Mouse (Mus musculus): ENCODE results near the gene Ermard.

The Ermard gene

GRCm38 (mm10) chr17:15065391-15066024 is 24.5 kb downstream of the Ermard start:
- peak; percentile 67 to 77 for DNase-seq

- peak; percentile 38 to 61 for DNase-seq
Measured at GRCm38 (mm10) chr17:15066066-15066465, 25.1 kb downstream of the Ermard start.

GRCm38 (mm10) chr17:15066911-15067310 is 25.9 kb downstream of the Ermard start:
- no peak for DNase-seq

DNA sequence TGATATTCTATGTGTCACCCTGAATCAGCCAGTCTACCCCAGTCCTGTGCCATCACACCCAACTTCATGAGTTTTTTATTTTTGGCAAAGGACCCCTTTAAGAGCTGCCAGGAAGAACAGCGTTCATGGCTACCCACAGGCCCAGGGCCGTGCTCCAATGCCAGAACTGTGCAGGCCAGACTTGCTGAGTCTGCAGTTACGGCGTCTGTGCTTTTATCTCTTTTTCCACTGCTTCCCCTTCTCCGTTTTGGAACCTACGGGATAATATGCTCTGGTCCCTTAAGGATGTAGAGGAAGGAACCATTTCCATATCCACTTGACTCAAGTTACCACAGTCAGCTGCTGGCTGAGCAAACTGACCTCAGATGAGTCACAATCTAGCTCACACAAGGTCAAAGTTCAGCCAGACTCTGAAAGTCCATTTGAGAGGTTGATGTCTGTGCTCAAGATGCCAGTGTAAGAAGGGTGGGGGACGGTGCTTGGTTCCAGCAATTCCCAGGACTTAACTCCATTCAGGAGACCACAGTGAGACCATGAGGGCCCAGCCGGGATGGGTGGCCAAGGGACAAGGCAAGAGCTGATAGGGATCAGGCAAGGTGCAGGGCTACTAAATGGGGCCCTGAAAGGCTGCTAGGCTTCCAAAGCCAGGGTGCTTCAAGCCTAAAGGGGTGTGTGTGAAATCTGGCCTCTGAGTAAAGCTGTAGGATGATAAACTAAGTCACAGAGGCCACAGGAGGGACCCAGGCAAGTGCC is 27.2 kb downstream of the Ermard start:
- DNase-seq: no peak

DNA sequence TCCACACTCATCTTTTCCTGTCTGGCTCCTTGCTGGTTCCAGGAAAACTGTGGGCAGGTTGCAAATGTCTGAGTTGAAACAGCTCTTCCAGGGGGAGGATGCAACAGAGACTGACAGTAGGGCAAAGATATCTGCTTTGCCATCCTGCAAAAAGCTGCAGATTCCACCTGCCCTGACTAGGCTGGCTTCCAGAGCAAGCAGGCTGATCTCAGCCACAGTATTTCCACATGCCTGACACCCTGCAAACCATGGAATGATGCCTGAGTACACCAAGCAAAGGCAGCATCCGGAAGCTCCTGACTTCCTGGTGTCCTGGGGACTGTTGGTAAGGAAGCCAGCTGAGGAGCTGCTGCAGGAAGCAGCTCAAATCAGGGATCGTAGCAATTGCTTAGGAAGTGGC is 28.1 kb downstream of the Ermard start:
- DNase-seq: peak; percentile 25 to 42

DNA sequence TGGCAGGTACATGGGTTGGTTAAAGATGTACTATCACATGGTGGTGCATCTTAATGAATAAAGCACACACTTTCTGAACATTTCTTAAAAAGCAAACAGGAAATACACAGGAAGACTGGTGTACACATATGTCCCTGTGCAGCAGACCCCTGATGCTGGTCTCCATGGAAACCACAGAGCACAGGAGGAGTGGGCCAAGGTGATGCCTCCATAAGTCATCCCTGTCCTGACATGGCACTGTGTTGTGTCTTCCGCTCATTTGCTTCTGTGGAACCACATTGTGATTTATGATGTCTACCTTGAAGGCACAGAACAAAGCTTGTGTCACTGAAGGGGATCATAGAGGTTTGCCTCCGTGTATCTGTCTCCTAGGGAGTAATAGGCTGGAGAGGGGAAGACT is 31.2 kb downstream of the Ermard start:
- no peak for DNase-seq

- DNase-seq: peak; percentile 49 to 66
Measured at GRCm38 (mm10) chr17:15075033-15075432, 34.0 kb downstream of the Ermard start.

DNA sequence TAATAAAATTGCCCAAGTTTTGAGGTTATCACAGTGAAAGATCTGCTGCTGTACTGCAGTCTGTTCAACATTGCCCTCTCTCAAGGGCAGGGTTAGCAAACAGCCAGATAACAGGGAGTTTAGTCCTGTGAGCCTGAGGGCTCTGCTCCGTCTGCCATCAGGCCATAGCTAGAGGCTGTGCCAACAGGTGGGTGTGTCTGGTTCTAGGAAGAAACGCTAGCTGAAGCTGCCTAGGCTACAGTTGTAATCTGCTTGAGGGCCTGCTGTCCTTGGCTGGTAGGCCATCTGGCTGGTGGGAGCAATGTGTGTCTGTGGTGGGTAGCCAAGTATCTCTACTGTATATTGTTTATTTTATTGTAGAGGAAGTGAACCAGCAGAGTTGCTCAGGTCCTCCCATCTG is 36.5 kb downstream of the Ermard start:
- no peak for DNase-seq

DNA sequence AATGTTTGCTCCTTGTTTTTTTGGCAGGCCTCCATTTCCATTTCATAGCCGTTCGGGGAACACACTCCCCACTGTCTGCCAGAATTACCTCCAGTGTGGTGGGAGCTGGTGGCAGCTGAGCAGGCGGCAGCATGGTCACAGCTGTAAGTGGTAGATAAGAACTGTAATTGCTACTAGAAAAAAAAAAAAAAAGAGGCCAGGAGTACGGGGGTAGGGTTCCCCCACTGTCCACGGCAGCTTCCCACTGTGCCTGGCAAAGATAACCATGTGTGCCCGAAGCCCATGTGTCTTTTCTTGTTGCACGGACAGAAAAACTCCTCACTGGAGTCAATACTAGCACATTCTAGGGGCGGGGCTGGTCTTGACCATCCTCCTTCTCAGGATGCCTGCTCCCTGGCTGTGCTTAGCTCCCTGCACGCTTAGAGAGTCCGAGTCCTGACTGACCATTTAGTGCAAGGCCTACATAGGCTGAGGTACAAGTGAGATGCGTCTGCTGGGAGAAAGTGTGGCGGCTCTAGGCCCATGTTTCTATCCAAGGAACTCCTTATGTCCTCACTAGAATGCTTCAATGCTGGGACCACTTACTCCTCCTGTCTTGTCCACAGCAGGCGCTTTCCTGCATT is 43.3 kb downstream of the Ermard start:
- no peak for DNase-seq

- DNase-seq: no peak
Measured at GRCm38 (mm10) chr17:15085006-15085405, 44.0 kb downstream of the Ermard start.

DNA sequence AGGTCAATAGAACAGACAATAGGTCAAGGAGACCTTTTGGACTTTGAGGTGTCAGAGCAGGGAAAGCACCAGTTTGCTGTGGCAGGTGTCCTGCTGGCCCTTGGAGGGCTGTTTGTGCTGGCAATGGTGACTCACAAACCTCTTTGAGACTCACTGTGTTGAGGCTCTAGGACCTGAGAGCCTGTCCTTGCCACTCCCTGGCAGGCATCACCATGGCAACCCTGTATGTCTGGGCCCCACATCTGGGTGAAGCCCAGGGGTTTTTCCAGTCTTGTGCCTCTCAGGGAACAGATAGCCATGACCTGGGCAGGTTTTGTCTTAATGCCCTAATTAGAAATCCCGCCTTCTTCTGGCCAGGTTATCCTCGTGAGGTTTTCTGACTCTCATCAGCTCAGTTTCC is 47.2 kb downstream of the Ermard start:
- no peak for DNase-seq

DNA sequence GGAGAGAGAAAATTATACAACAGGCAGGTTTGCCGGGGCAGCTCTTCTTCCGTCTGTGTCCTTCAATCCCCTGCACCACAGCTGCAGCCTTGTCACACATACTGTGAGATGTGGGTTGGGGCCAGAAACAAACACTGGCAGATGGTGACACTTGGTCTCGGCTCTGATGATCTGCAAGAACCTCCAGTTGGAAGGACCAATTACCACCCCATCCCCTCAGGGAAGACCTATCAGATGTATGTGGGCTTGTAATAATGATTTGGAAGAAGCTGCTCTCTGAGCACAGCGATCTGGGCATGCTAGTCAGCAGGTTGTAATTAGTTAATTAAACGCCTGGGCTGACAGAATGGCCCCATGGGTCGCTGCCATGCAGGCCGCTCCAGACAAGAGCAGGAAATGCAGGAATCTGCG is 47.6 kb downstream of the Ermard start:
- no peak for DNase-seq

GRCm38 (mm10) chr17:15091739-15092138 is 50.7 kb downstream of the Ermard start:
- DNase-seq: no peak

DNA sequence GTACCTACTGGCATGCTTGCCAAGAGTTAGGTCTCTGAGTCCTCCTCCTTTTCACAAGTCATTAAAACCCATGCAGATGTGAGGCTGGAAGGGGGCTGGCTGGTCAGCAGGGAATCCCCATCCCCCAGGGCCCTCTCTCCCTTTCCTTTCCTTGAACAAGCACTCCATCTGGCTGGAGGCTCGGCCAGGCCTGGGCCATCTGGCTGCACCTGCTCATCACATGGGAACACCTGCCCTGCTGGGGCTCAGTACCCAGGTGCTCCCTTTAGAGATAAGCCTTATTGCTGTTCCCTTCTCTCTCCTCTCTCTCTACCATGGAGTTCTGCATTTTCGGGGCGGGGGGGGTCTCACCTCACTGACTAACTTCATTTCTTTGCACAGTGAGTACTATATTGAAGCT is 52.5 kb downstream of the Ermard start:
- DNase-seq: no peak

DNA sequence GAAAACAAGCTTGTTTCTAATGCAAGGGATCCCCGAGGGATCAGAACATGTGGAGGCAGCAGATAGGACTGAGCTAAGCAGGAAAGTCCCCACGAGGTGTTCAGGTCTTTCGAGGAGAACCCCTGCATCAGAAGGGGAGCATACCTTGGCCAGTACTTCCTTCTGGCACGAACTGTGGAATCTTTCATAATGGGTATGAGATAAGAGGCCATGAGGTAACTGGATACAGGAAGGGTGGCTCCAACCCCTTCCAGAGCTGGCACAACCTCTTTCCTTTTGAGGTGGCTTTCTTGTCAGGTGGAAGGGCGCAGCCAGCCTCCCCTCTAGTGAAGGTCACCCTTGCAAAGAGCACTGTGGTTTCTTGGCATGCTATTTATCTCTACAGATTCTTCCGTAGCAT is 55.8 kb downstream of the Ermard start:
- DNase-seq: no peak

DNA sequence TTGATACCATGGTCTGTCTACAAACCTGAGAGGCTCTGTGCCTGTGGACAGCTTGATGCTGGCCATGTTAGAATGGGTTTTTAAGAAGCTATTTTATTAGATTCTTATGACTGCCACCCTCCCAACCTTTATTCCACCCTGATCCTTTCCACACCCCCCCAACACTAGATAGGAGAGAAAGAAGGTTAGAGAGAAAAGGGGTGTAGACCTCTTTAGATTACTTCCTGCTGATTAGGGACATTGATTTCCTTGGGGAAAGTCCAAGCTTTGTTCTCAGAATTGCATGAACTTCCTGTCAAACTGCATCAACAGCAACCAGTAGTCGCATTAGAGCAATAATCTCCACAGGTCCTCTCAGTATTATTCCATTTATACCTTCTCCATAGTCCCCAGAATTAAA is 57.7 kb downstream of the Ermard start:
- DNase-seq: no peak

DNA sequence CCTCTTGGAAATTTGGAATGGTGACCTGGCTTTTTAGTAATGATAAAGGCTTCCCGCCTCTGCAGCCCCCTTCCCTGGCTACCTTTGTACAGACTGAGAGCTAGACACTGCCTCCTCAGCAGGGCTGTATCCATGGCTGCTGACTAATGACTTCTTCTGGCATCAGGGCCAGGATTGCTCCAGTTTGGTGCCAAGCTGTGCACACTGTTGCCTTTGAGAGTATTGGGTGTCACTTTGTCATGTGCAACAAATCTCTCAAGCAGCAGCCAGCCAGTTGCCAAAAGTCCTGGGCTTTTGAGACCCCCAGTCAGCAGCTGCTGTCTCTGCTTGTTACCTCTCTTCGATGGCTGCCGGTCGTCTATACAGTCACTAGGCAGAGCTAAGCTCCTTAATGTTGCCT is 60.3 kb downstream of the Ermard start:
- no peak for DNase-seq

DNA sequence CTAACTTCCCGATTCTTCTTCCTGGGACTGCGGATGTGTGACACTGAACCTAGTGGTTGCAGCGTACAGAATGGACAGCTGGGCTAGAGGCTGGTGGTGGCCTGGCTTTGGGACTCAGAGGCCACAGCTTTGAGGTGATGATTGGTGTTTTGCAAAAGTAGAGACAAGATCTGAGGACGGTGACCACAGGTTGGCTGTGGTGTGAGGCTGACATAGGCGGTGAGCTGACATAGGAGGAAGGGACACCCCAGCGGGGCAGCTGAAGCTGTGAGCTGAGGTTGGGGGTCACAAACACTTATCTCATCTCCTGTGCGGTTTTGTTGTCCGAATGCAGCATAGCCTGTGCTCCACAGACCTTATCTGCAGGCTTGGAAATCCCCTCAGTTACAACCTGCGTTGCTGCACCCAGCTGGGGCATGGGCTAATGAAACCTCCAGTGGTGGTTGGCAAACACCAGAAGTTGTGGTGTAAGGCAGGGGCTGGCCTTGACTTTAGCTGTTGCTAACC is 66.2 kb downstream of the Ermard start:
- DNase-seq: no peak

- peak; percentile 65 to 76 for DNase-seq
Measured at GRCm38 (mm10) chr17:15108473-15109441, 67.7 kb downstream of the Ermard start.

DNA sequence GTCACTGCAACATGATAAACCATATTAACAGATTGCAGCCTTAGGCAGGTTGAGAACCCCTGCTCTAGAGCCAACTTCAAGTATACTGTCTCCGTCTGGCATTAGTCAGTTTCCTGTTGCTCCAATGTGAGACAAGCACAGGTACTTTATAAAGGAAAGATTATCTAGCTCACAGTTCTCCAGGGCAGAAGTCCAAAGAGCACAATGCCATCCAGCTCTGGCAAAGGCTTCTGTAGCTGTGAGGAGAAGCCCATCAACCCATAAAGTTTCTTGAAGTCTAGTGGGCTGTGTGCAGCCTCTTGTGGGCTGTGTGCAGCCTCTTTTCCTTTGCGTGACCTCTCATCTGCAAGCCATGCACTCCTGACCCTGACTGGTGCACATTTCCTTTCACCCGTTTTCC is 74.5 kb downstream of the Ermard start:
- DNase-seq: no peak

DNA sequence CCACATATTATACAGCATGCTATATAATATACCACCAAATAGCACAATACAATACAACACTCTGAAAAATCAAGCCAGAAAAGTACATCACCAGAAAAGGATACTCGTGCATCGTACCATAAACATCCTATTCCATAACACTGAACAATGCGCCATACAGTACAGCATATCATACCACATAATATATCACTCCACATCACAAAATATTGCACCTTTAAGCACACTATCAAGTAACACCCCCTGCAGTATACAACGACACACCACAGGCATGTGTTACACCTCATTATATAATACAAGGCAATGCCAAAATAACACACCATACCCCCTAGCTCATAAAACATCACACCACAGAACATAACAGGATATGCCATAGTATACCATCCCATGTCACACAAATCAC is 79.1 kb downstream of the Ermard start:
- DNase-seq: no peak

- no peak for DNase-seq
Measured at GRCm38 (mm10) chr17:15120569-15120968, 79.6 kb downstream of the Ermard start.
